Mouse (Mus musculus): ENCODE data around the gene Nosip. TPM values are rescaled to one million over a fixed set of nuclear protein-coding genes. Genes with fewer than 3 reads are reported as not detected.

Nosip gene
- polyA plus RNA-seq, 1 experiment = 60.4 TPM

- Histone ChIP-seq H3K27me3 (replicated peaks; ENCODE audit: control insufficient read depth, insufficient read depth, low read length) (no peaks in the 10 kb centered on the region), H3K4me3 (ENCODE audit: insufficient read depth, low read depth, low read length) (no peak overlapping the region), H3K36me3 (ENCODE audit: control insufficient read depth, insufficient read depth, low read length) (peaks cover 6% of the 10 kb centered on the region), H3K4me1 (ENCODE audit: control insufficient read depth, insufficient read depth, low read length) (no peaks in the 10 kb centered on the region), H3K27ac (ENCODE audit: insufficient read depth, low read depth, low read length) (no peak overlapping the region)
- no peak for DNase-seq
- TF ChIP-seq POLR2A (IDR thresholded peaks at IDR 0.05; ENCODE audit: low read depth, low read length) (no peak), CTCF (conservative IDR thresholded peaks at IDR 0.05; ENCODE audit: insufficient read depth, insufficient read length, low read depth, low read length) (no peak)
- 83% methylated on average over 3 of the region's 3 CpGs for WGBS
Measured at GRCm38 (mm10) chr7:45035631-45036030, 26.6 kb upstream of the Nosip start.

- 83% methylated on average over 11 of the region's 11 CpGs for WGBS
- DNase-seq = no peak
- no peak overlapping the region for H3K4me3 ChIP-seq (ENCODE audit: insufficient read depth, low read depth, low read length)
- H3K27ac ChIP-seq (ENCODE audit: insufficient read depth, low read depth, low read length) = no peak overlapping the region
- no peaks in the 10 kb centered on the region for H3K4me1 ChIP-seq (ENCODE audit: control insufficient read depth, insufficient read depth, low read length)
- no peak for TF ChIP-seq CTCF (conservative IDR thresholded peaks at IDR 0.05; ENCODE audit: insufficient read depth, insufficient read length, low read depth, low read length)
- no peak for TF ChIP-seq POLR2A (IDR thresholded peaks at IDR 0.05; ENCODE audit: low read depth, low read length)
- peaks cover 6% of the 10 kb centered on the region for H3K36me3 ChIP-seq (ENCODE audit: control insufficient read depth, insufficient read depth, low read length)
- H3K27me3 ChIP-seq (replicated peaks; ENCODE audit: control insufficient read depth, insufficient read depth, low read length) = no peaks in the 10 kb centered on the region
Measured at GRCm38 (mm10) chr7:45036702-45037101, 25.5 kb upstream of the Nosip start.

- H3K4me1 ChIP-seq (ENCODE audit: control insufficient read depth, insufficient read depth, low read length) = no peaks in the 10 kb centered on the region
- no peaks in the 10 kb centered on the region for H3K27me3 ChIP-seq (replicated peaks; ENCODE audit: control insufficient read depth, insufficient read depth, low read length)
- peak; percentile 84 for TF ChIP-seq CTCF (conservative IDR thresholded peaks at IDR 0.05; ENCODE audit: insufficient read depth, insufficient read length, low read depth, low read length)
- no peak for TF ChIP-seq POLR2A (IDR thresholded peaks at IDR 0.05; ENCODE audit: low read depth, low read length)
- H3K4me3 ChIP-seq (ENCODE audit: insufficient read depth, low read depth, low read length) = no peak overlapping the region
- 56% methylated on average over 7 of the region's 7 CpGs for WGBS
- DNase-seq = peak; percentile 63
- peaks cover 7% of the 10 kb centered on the region for H3K36me3 ChIP-seq (ENCODE audit: control insufficient read depth, insufficient read depth, low read length)
- no peak overlapping the region for H3K27ac ChIP-seq (ENCODE audit: insufficient read depth, low read depth, low read length)
Measured at GRCm38 (mm10) chr7:45037720-45038361, 24.4 kb upstream of the Nosip start.

- no peaks in the 10 kb centered on the region for H3K27me3 ChIP-seq (replicated peaks; ENCODE audit: control insufficient read depth, insufficient read depth, low read length)
- DNase-seq = no peak
- H3K27ac ChIP-seq (ENCODE audit: insufficient read depth, low read depth, low read length) = no peak overlapping the region
- no peak for TF ChIP-seq POLR2A (IDR thresholded peaks at IDR 0.05; ENCODE audit: low read depth, low read length)
- no peak for TF ChIP-seq CTCF (conservative IDR thresholded peaks at IDR 0.05; ENCODE audit: insufficient read depth, insufficient read length, low read depth, low read length)
- H3K4me1 ChIP-seq (ENCODE audit: control insufficient read depth, insufficient read depth, low read length) = no peaks in the 10 kb centered on the region
- no peak overlapping the region for H3K4me3 ChIP-seq (ENCODE audit: insufficient read depth, low read depth, low read length)
- peaks cover 8% of the 10 kb centered on the region for H3K36me3 ChIP-seq (ENCODE audit: control insufficient read depth, insufficient read depth, low read length)
- 91% methylated on average over 9 of the region's 9 CpGs for WGBS
Measured at GRCm38 (mm10) chr7:45038411-45038810, 23.8 kb upstream of the Nosip start.

- Histone ChIP-seq H3K27ac (ENCODE audit: insufficient read depth, low read depth, low read length) (no peak overlapping the region), H3K4me3 (ENCODE audit: insufficient read depth, low read depth, low read length) (no peak overlapping the region), H3K27me3 (replicated peaks; ENCODE audit: control insufficient read depth, insufficient read depth, low read length) (no peaks in the 10 kb centered on the region), H3K4me1 (ENCODE audit: control insufficient read depth, insufficient read depth, low read length) (no peaks in the 10 kb centered on the region), H3K36me3 (ENCODE audit: control insufficient read depth, insufficient read depth, low read length) (peaks cover 2% of the 10 kb centered on the region; the same call in 1 of the 2 replicates)
- 89% methylated on average over 9 of the region's 9 CpGs for WGBS
- TF ChIP-seq POLR2A (IDR thresholded peaks at IDR 0.05; ENCODE audit: low read depth, low read length) (no peak), CTCF (conservative IDR thresholded peaks at IDR 0.05; ENCODE audit: insufficient read depth, insufficient read length, low read depth, low read length) (no peak)
- no peak for DNase-seq
Measured at GRCm38 (mm10) chr7:45040851-45041250, 21.4 kb upstream of the Nosip start.

GRCm38 (mm10) chr7:45043307-45043706, 18.9 kb upstream of the Nosip start:
- Histone ChIP-seq H3K27ac (ENCODE audit: insufficient read depth, low read depth, low read length) (no peak overlapping the region), H3K4me1 (ENCODE audit: control insufficient read depth, insufficient read depth, low read length) (no peaks in the 10 kb centered on the region), H3K36me3 (ENCODE audit: control insufficient read depth, insufficient read depth, low read length) (peaks cover 2% of the 10 kb centered on the region; the same call in 1 of the 2 replicates), H3K27me3 (replicated peaks; ENCODE audit: control insufficient read depth, insufficient read depth, low read length) (no peaks in the 10 kb centered on the region), H3K4me3 (ENCODE audit: insufficient read depth, low read depth, low read length) (no peak overlapping the region)
- WGBS = 90% methylated on average over 14 of the region's 14 CpGs
- no peak for DNase-seq
- TF ChIP-seq CTCF (conservative IDR thresholded peaks at IDR 0.05; ENCODE audit: insufficient read depth, insufficient read length, low read depth, low read length) (no peak), POLR2A (IDR thresholded peaks at IDR 0.05; ENCODE audit: low read depth, low read length) (no peak)

GRCm38 (mm10) chr7:45045741-45046140, 16.5 kb upstream of the Nosip start:
- Histone ChIP-seq H3K36me3 (ENCODE audit: control insufficient read depth, insufficient read depth, low read length) (peaks cover 2% of the 10 kb centered on the region; the same call in 1 of the 2 replicates), H3K27me3 (replicated peaks; ENCODE audit: control insufficient read depth, insufficient read depth, low read length) (no peaks in the 10 kb centered on the region), H3K4me3 (ENCODE audit: insufficient read depth, low read depth, low read length) (no peak overlapping the region), H3K27ac (ENCODE audit: insufficient read depth, low read depth, low read length) (no peak overlapping the region), H3K4me1 (ENCODE audit: control insufficient read depth, insufficient read depth, low read length) (no peaks in the 10 kb centered on the region)
- 86% methylated on average over 22 of the region's 22 CpGs for WGBS
- TF ChIP-seq CTCF (conservative IDR thresholded peaks at IDR 0.05; ENCODE audit: insufficient read depth, insufficient read length, low read depth, low read length) (no peak), POLR2A (IDR thresholded peaks at IDR 0.05; ENCODE audit: low read depth, low read length) (no peak)
- no peak for DNase-seq
